Mouse (Mus musculus) hindbrain, embryonic 15.5 days (tissue): ENCODE results near the gene Vmn1r26. TPM values are rescaled to one million over a fixed set of nuclear protein-coding genes. Genes with fewer than 3 reads are reported as not detected.
"Not testable (repeated sequence)": the region's sequence is repeated elsewhere in the genome, so short reads cannot be mapped to it uniquely, and the experiment has no call there.

Experiments
- ATAC-seq: fragments of 200-750 bp; cut with Nextera tagmentation; 2 replicates; pipeline ENCODE4 v1.8.0; 2017; ENCODE audit warnings: low read depth, moderate number of reproducible peaks, moderate TSS enrichment; ENCODE audit not compliant: low FRiP score
- H3K27ac ChIP-seq: fragments of 300-500 bp; sonication (generic); replicated peaks from 2 replicates; pipeline ENCODE4 v1.5.1; 2015; ENCODE audit warnings: mild to moderate bottlenecking, inconsistent platforms
- H3K27me3 ChIP-seq: fragments of 300-500 bp; sonication (generic); 2 replicates; pipeline ENCODE4 v1.6.1; 2015; ENCODE audit warnings: control low read depth, inconsistent platforms
- H3K36me3 ChIP-seq: fragments of 300-500 bp; sonication (generic); 2 replicates; pipeline ENCODE4 v1.6.1; 2015; ENCODE audit warnings: control low read depth, inconsistent platforms
- H3K4me1 ChIP-seq: fragments of 300-500 bp; sonication (generic); replicated peaks from 2 replicates; pipeline ENCODE4 v1.6.1; 2015; ENCODE audit warnings: control low read depth, inconsistent platforms
- H3K4me2 ChIP-seq: fragments of 300-500 bp; sonication (generic); 2 replicates; pipeline ENCODE4 v1.6.1; 2015; ENCODE audit warnings: moderate library complexity, mild to moderate bottlenecking, inconsistent platforms
- H3K4me3 ChIP-seq: fragments of 300-500 bp; sonication (generic); 2 replicates; pipeline ENCODE4 v1.5.1; 2015; ENCODE audit warnings: mild to moderate bottlenecking, inconsistent platforms
- H3K9ac ChIP-seq: fragments of 300-500 bp; sonication (generic); 2 replicates; pipeline ENCODE4 v1.6.1; 2015; ENCODE audit warnings: inconsistent platforms
- H3K9me3 ChIP-seq: fragments of 300-500 bp; sonication (generic); 2 replicates; pipeline ENCODE4 v1.6.1; 2016; ENCODE audit warnings: control low read depth, inconsistent platforms
- WGBS: fragments of 180-500 bp; shearing (Covaris S2); methylation state at CpG from one replicate; pipeline ENCODE4 v1.1.7; 2015; 5-methylcytosine and 5-hydroxymethylcytosine counted together
- polyA plus RNA-seq: library from polyadenylated mRNA; unstranded; fragments of >200 nt; fragmentation: Nextera tagmentation; extraction: Ambion mirVana; gene quantifications from 2 replicates; pipeline ENCODE4 v1.2.1, GENCODE M21; 2015

The Vmn1r26 gene
- polyA plus RNA-seq = not detected in 2 replicates

GRCm38 (mm10) chr6:58015059-58015458 is at the start of gene Vmn1r26:
Vmn1r26 (minus strand) TSS chr6:58015159.
- Histone ChIP-seq H3K4me1 (no peaks in the 10 kb centered on the region), H3K4me2 (no peak within 1 kb of the TSS), H3K27me3 (no peaks in the 10 kb centered on the region), H3K9me3 (no peaks in the 10 kb centered on the region), H3K9ac (no peak within 1 kb of the TSS), H3K36me3 (no peaks in the 10 kb centered on the region), H3K4me3 (no peak within 1 kb of the TSS), H3K27ac (no peak within 1 kb of the TSS)
- WGBS = 96% methylated on average over 1 of the region's 1 CpGs
- no peak for ATAC-seq

- no peaks in the 10 kb centered on the region for H3K36me3 ChIP-seq
- H3K9ac ChIP-seq = no peak overlapping the region
- no peak overlapping the region for H3K4me2 ChIP-seq
- H3K27ac ChIP-seq = no peak overlapping the region
- no peaks in the 10 kb centered on the region for H3K9me3 ChIP-seq
- H3K27me3 ChIP-seq = no peaks in the 10 kb centered on the region
- no peaks in the 10 kb centered on the region for H3K4me1 ChIP-seq
- H3K4me3 ChIP-seq = no peak overlapping the region
- ATAC-seq = no peak
These were observed 29.1 kb upstream of the Vmn1r26 start for GRCm38 (mm10) chr6:58044025-58044424.

- H3K9me3 ChIP-seq, H3K36me3 ChIP-seq, H3K27me3 ChIP-seq, ATAC-seq, H3K9ac ChIP-seq, H3K4me3 ChIP-seq, H3K27ac ChIP-seq, H3K4me2 ChIP-seq, H3K4me1 ChIP-seq: not testable (repeated sequence)
- WGBS = 95% methylated on average over 21 of the region's 21 CpGs
These were observed 2.5 kb upstream of the Vmn1r26 start for GRCm38 (mm10) chr6:58017478-58017877.

GRCm38 (mm10) chr6:57980710-57981109 is 34.2 kb downstream of the Vmn1r26 start, which contains the start of gene Vmn1r25:
Vmn1r25 (minus strand) TSS chr6:57980810.
- H3K36me3 ChIP-seq = no peaks in the 10 kb centered on the region
- no peak for ATAC-seq
- H3K4me2 ChIP-seq = no peak within 1 kb of the TSS
- 74% methylated on average over 3 of the region's 3 CpGs for WGBS
- no peak within 1 kb of the TSS for H3K9ac ChIP-seq
- no peaks in the 10 kb centered on the region for H3K4me1 ChIP-seq
- no peak within 1 kb of the TSS for H3K4me3 ChIP-seq
- no peak within 1 kb of the TSS for H3K27ac ChIP-seq
- H3K9me3 ChIP-seq = no peaks in the 10 kb centered on the region
- H3K27me3 ChIP-seq = no peaks in the 10 kb centered on the region

GRCm38 (mm10) chr6:57961403-57961802 is 53.6 kb downstream of the Vmn1r26 start, which contains the start of gene Vmn1r24:
Vmn1r24 (minus strand) TSS chr6:57961503.
- not testable (repeated sequence) for H3K9me3 ChIP-seq, H3K4me1 ChIP-seq, H3K36me3 ChIP-seq, H3K27me3 ChIP-seq, H3K4me3 ChIP-seq, H3K4me2 ChIP-seq, ATAC-seq, H3K27ac ChIP-seq, H3K9ac ChIP-seq
- 84% methylated on average over 1 of the region's 1 CpGs for WGBS

Other genes with a start within 250 kb of the Vmn1r26 start
- 201 and 221 TPM in 2 replicates for gene Vopp1, start 190.0 kb downstream of the Vmn1r26 start, polyA plus RNA-seq
- gene Vmn1r21, start 164.8 kb downstream of the Vmn1r26 start, polyA plus RNA-seq = not detected in 2 replicates
- gene Vmn1r22, start 107.1 kb downstream of the Vmn1r26 start, polyA plus RNA-seq = not detected in 2 replicates
- not detected in 2 replicates for gene Vmn1r23, start 88.3 kb downstream of the Vmn1r26 start, polyA plus RNA-seq
- gene Vmn1r24, start 53.7 kb downstream of the Vmn1r26 start, polyA plus RNA-seq = not detected in 2 replicates
- not detected in 2 replicates for gene Vmn1r25, start 34.3 kb downstream of the Vmn1r26 start, polyA plus RNA-seq
- gene Vmn1r27, start 203.7 kb upstream of the Vmn1r26 start, polyA plus RNA-seq = not detected in 2 replicates
- not detected in 2 replicates for gene Vmn1r28, start 246.9 kb upstream of the Vmn1r26 start, polyA plus RNA-seq